Mouse (Mus musculus): ENCODE results near the gene Acot8. TPM values are rescaled to one million over a fixed set of nuclear protein-coding genes. Genes with fewer than 3 reads are reported as not detected.
"Not testable (repeated sequence)": the region's sequence is repeated elsewhere in the genome, so short reads cannot be mapped to it uniquely, and the experiment has no call there.

The Acot8 gene
- polyA plus RNA-seq, 1 experiment from 2014 or later: 30.0 TPM

DNA sequence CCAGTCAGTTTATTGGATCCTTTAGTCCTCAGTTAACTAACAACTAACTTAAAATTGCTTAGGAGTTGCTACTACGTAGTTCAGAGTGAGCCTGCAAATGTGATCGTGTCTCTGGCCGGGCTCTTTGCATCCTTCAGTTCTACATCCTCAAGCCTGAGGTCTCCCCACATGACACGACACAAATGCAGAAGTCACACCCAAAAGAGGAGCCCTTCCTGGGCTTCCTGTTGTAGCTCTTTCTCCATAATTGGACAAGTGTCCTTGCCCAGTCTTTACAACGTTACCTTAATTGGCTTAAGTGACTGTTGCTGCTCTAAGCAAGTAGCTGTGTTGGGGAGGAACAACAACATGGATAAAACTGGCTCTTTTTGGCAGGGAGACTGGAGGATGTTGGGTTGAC is 10.7 kb upstream of the Acot8 start:
- no peak for DNase-seq (ENCODE audit: low spot score)

- no peak for DNase-seq (ENCODE audit: low spot score)
These were observed 8.9 kb upstream of the Acot8 start for GRCm38 (mm10) chr2:164813557-164813956.

- DNase-seq (ENCODE audit: low spot score): no peak
These were observed 1.9 kb upstream of the Acot8 start for GRCm38 (mm10) chr2:164806614-164807013.

DNA sequence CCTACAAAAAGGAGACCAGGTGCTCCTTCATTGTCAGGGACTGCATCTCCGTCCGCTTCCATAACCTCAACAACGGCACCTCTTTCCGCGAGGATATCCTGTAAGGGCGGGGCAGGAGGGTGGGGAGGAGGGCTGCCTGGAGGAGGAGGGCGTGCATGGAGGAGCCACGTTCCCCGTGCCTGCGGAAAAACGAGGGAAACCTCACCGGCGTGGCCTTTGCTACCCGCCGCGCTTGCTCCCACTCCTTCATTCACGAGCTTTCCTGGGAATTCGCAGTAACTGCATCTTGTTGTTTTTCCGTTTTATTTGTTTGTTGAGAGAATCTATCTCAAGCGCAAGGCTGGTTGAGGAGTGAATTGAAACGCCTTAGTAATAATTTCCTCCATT is 643 bp upstream of the Acot8 start:
- no peak for DNase-seq (ENCODE audit: low spot score)

GRCm38 (mm10) chr2:164803921-164804313 is 765 bp downstream of the Acot8 start:
- DNase-seq (ENCODE audit: low spot score): no peak

GRCm38 (mm10) chr2:164803201-164803920 is 1.3 kb downstream of the Acot8 start:
- no peak for DNase-seq (ENCODE audit: low spot score)

GRCm38 (mm10) chr2:164800252-164801004 is 4.3 kb downstream of the Acot8 start:
- DNase-seq (ENCODE audit: low spot score): no peak

GRCm38 (mm10) chr2:164798554-164798953 is 6.1 kb downstream of the Acot8 start:
- DNase-seq (ENCODE audit: low spot score): not testable (repeated sequence)

GRCm38 (mm10) chr2:164795868-164796267 is 8.8 kb downstream of the Acot8 start:
- no peak for DNase-seq (ENCODE audit: low spot score)

GRCm38 (mm10) chr2:164794293-164794692 is 10.4 kb downstream of the Acot8 start:
- DNase-seq (ENCODE audit: low spot score): peak; percentile 87

DNA sequence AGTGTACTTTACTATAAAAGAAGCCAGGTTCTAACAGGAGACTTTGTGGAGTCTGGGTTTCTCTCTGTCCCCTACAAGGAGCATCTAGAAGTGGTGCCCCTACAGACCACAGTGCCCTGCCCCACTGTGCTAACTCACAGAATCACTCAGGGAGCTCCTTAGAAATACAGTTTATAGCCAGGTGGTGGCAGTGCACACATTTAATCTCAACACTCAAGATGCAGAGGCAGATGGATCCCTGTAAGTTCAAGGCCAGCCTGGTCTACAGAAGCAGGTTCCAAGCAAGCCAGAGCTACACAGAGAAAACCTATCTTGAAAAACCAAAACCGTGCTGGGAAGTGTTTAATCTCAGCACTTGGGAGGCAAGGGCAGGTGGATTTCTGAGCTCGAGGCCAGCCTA is 10.9 kb downstream of the Acot8 start:
- DNase-seq (ENCODE audit: low spot score): peak; percentile 32

DNA sequence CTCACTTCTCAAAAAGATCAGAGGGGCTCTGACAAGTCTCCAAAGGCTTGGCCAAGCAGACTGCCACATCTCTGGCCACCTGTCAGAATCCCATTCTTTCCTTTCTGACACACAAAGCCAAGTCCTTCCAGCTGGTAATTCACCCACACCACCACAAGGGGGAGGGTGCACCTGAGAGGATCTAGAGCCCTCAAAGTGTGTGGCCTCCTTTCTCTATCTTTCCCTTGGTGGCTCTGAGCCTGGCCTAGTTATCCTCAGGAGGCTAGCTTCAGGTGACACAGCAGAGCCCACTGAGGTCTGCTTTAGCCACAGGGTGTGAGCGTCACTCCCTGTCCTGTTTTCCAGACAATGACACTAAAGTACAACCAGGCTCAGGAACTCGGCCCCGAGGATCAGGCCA is 11.4 kb downstream of the Acot8 start:
- DNase-seq (ENCODE audit: low spot score): peak; percentile 75

GRCm38 (mm10) chr2:164792400-164793190 is 12.1 kb downstream of the Acot8 start:
- no peak for DNase-seq (ENCODE audit: low spot score)

DNA sequence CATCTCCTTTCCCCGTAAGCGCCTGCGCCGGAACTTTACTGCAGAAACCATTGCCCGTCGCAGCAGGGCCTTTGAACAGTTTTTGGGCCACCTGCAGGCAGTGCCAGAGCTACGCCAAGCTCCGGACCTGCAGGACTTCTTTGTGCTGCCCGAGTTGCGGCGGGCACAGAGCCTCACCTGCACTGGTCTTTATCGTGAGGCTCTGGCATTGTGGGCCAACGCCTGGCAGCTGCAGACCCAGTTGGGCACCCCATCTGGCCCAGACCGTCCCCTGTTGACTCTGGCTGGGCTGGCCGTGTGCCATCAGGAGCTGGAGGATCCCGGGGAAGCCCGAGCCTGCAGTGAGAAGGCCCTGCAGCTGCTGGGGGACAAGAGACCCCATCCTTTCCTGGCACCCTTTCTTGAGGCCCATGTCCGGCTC is 12.8 kb downstream of the Acot8 start:
- no peak for DNase-seq (ENCODE audit: low spot score)

DNA sequence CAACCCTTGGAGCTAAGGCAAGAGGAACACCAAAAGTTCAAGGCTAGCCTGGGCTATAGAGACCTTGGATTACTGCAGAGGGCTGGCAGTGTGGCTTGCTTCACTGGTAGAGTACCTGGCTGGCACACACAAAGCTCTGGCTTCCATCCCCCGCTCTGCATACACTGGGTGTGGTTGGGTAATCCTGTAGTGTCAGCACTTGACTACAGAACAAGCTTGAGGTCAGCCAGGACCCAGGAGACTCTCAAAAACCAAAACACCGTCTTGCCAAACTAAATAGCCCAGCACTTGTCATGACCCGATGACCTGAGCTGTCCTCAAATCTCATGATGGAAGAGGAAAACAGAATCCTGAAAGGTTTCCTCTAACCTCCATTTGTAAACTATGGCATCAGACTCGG is 14.2 kb downstream of the Acot8 start:
- no peak for DNase-seq (ENCODE audit: low spot score)

DNA sequence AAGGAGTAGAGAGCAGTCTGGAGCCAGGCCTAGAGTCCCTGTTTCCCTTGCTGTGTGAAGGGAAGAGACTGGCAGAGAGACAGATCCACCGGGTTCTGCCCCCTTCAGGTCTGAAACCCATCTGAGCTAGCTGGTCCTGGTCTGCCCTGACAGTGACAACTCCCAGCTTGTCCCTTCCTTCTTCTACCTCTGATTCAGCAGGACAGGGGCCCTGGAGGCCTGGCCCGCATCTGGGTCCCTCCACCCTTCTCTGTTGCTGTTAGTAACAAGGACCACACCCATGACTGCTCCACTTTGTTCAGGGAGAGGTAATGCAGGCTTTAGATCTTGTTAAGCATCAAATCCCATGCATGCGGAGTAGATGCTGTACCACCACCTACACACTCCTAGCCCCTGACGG is 16.3 kb downstream of the Acot8 start:
- DNase-seq (ENCODE audit: low spot score): no peak

- no peak for DNase-seq (ENCODE audit: low spot score)
These were observed 16.9 kb downstream of the Acot8 start for GRCm38 (mm10) chr2:164787779-164788178.

- no peak for DNase-seq (ENCODE audit: low spot score)
These were observed 17.6 kb downstream of the Acot8 start for GRCm38 (mm10) chr2:164787032-164787431.

DNA sequence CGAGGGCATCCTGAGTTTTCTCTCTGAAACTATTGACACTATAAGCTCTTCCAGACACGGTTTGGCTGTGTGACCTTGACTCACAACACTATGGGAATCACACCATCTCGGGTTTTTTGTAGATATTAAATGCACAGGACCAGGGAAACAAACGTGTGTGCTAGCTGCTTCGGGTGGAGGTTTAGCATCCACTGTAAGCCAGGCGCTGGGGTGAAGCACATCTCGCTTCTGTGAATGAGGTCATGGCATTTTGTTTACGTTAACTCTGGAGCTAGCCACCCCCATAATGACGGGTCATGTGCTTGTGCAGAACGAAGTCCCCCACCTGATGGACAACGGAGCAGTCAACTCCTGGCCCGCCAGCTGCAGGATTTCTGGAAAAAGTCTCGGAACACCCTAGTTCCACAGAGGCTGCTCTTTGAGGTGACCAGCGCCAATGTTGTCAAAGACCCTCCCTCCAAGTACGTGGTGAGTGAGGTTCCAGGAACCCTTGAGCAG is 18.2 kb downstream of the Acot8 start:
- DNase-seq (ENCODE audit: low spot score): no peak

DNA sequence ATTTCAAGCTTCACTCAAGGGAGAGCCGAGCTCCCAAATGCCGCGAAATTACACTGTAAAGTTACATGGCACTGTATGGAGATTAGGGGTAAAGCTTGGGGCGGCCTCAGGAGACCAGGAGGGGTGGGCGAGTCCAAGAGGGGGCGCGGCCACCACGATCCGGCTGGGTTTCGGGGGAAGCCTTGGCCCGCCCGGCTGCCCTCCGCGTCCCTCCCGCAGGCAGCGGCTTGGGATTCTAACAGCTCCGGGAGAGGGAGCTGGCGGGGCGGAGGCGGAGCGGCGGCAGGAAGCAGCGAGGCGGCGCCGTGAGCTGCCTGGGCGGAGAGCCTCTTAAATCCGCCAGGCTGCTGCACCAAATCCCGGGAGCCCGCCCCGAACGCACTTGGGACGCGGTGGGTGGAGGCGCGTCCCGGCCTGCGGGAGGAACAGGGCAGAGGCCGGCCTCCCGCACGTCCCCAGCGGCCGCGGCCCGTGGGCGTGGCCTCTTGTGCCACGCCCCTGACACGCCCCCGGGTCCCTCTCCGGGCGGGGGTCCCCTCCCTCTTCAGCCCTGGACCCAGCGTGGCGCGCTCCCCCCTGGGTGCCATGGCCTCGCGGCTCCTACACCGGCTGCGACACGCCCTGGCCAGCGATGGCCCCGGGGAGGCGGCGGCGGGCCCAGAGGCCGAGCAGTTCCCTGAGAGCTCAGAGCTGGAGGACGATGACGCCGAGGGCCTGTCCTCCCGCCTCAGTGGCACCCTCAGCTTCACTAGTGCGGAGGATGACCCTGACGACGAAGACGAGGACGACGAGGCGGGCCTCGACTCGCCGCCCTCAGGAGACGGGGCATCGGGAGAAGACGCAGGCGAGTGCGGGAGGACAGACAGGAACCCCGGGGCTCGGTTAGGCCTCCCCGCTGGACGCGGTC is 18.9 kb downstream of the Acot8 start, which contains the start of gene Snx21:
Gene Snx21 (plus strand): TSS at position 343 of the 907 bp plus-strand sequence.
- peak; percentile 71 for DNase-seq (ENCODE audit: low spot score)

Data from thymus, postnatal 0 days (tissue).